Mouse (Mus musculus): ENCODE measurements around the gene Rbm38. TPM values are rescaled to one million over a fixed set of nuclear protein-coding genes. Genes with fewer than 3 reads are reported as not detected.

Rbm38 gene
- 305 and 313 TPM in 2 replicates for polyA plus RNA-seq (2016; fragmentation: Nextera tagmentation; extraction: Ambion mirVana)

- Histone ChIP-seq H3K27me3 (replicated peaks) (no peaks in the 10 kb centered on the region), H3K9ac (peak within 1 kb of the TSS; percentile 97), H3K4me1 (peaks cover 77% of the 10 kb centered on the region), H3K4me3 (peak within 1 kb of the TSS; percentile 98), H3K4me2 (peak within 1 kb of the TSS; percentile 91), H3K9me3 (replicated peaks) (no peaks in the 10 kb centered on the region), H3K27ac (peak within 1 kb of the TSS; percentile 78), H3K36me3 (peaks cover 40% of the 10 kb centered on the region)
- no peak for ATAC-seq
- WGBS (ENCODE audit: insufficient replicate concordance): 41% methylated on average over 11 of the region's 11 CpGs
Measured at GRCm38 (mm10) chr2:173020430-173020829, at the start of gene Rbm38. Gene Rbm38 (plus strand): TSS chr2:173020498.

- Histone ChIP-seq H3K27ac (no peak overlapping the region), H3K9ac (no peak overlapping the region), H3K27me3 (replicated peaks) (no peaks in the 10 kb centered on the region), H3K4me2 (no peak overlapping the region), H3K9me3 (replicated peaks) (no peaks in the 10 kb centered on the region), H3K4me1 (peaks cover 12% of the 10 kb centered on the region), H3K4me3 (no peak overlapping the region), H3K36me3 (no peaks in the 10 kb centered on the region)
- WGBS (ENCODE audit: insufficient replicate concordance): 77% methylated on average over 2 of the region's 2 CpGs
- ATAC-seq: no peak
Measured at GRCm38 (mm10) chr2:172971865-172972264, 48.4 kb upstream of the Rbm38 start.

GRCm38 (mm10) chr2:172973806-172974565, 46.3 kb upstream of the Rbm38 start:
- H3K9me3 ChIP-seq (replicated peaks): no peaks in the 10 kb centered on the region
- H3K4me3 ChIP-seq: no peak overlapping the region
- no peak overlapping the region for H3K9ac ChIP-seq
- H3K4me2 ChIP-seq: no peak overlapping the region
- peaks cover 28% of the 10 kb centered on the region for H3K4me1 ChIP-seq
- ATAC-seq: no peak
- H3K36me3 ChIP-seq: no peaks in the 10 kb centered on the region
- no peaks in the 10 kb centered on the region; the same call in 1 of the 2 replicates for H3K27me3 ChIP-seq (replicated peaks)
- 27% methylated on average over 7 of the region's 7 CpGs for WGBS (ENCODE audit: insufficient replicate concordance)
- no peak overlapping the region for H3K27ac ChIP-seq

GRCm38 (mm10) chr2:172974701-172975100, 45.6 kb upstream of the Rbm38 start:
- no peak for ATAC-seq
- no peak overlapping the region for H3K27ac ChIP-seq

GRCm38 (mm10) chr2:172975159-172975558, 45.1 kb upstream of the Rbm38 start:
- H3K27ac ChIP-seq: no peak overlapping the region
- H3K27me3 ChIP-seq (replicated peaks): no peaks in the 10 kb centered on the region; the same call in 1 of the 2 replicates
- H3K4me1 ChIP-seq: peaks cover 28% of the 10 kb centered on the region
- ATAC-seq: no peak
- no peak overlapping the region for H3K9ac ChIP-seq
- no peaks in the 10 kb centered on the region for H3K36me3 ChIP-seq
- no peak overlapping the region for H3K4me2 ChIP-seq
- no peak overlapping the region for H3K4me3 ChIP-seq
- H3K9me3 ChIP-seq (replicated peaks): no peaks in the 10 kb centered on the region
- 74% methylated on average over 6 of the region's 6 CpGs for WGBS (ENCODE audit: insufficient replicate concordance)

More at GRCm38 (mm10) chr2:172974701-172975100, 45.6 kb upstream of the Rbm38 start:
- Histone ChIP-seq H3K4me1 (peaks cover 28% of the 10 kb centered on the region), H3K9ac (no peak overlapping the region), H3K36me3 (no peaks in the 10 kb centered on the region), H3K9me3 (replicated peaks) (no peaks in the 10 kb centered on the region), H3K4me2 (no peak overlapping the region), H3K27me3 (replicated peaks) (no peaks in the 10 kb centered on the region; the same call in 1 of the 2 replicates), H3K4me3 (no peak overlapping the region)
- WGBS (ENCODE audit: insufficient replicate concordance): 53% methylated on average over 7 of the region's 7 CpGs

- H3K4me3 ChIP-seq: peak overlapping the region; percentile 11; the same call in 1 of the 2 replicates
- H3K36me3 ChIP-seq: no peaks in the 10 kb centered on the region
- WGBS (ENCODE audit: insufficient replicate concordance): 15% methylated on average over 7 of the region's 7 CpGs
- H3K4me2 ChIP-seq: peak overlapping the region; percentile 48
- no peak overlapping the region for H3K27ac ChIP-seq
- H3K27me3 ChIP-seq (replicated peaks): no peaks in the 10 kb centered on the region; the same call in 1 of the 2 replicates
- H3K9me3 ChIP-seq (replicated peaks): no peaks in the 10 kb centered on the region
- H3K4me1 ChIP-seq: peaks cover 28% of the 10 kb centered on the region
- 0 out of 2 replicates have a peak, but pooled peaks have one; percentile 31 for ATAC-seq
- no peak overlapping the region for H3K9ac ChIP-seq
Measured at GRCm38 (mm10) chr2:172976661-172977238, 43.5 kb upstream of the Rbm38 start.

- Histone ChIP-seq H3K9me3 (replicated peaks) (no peaks in the 10 kb centered on the region), H3K27ac (no peak within 1 kb of the TSS), H3K27me3 (replicated peaks) (no peaks in the 10 kb centered on the region; the same call in 1 of the 2 replicates), H3K36me3 (no peaks in the 10 kb centered on the region), H3K4me2 (peak within 1 kb of the TSS; percentile 48), H3K9ac (peak within 1 kb of the TSS; percentile 31), H3K4me3 (peak within 1 kb of the TSS; percentile 11), H3K4me1 (peaks cover 28% of the 10 kb centered on the region)
- 14% methylated on average over 14 of the region's 14 CpGs for WGBS (ENCODE audit: insufficient replicate concordance)
- no peak for ATAC-seq
Measured at GRCm38 (mm10) chr2:172977409-172978130, 42.7 kb upstream of the Rbm38 start, which contains the start of gene Spo11. Gene Spo11 (plus strand): TSS chr2:172977700.

GRCm38 (mm10) chr2:172978131-172978633, 42.1 kb upstream of the Rbm38 start:
- peak overlapping the region; percentile 48 for H3K4me2 ChIP-seq
- no peaks in the 10 kb centered on the region for H3K36me3 ChIP-seq
- H3K9me3 ChIP-seq (replicated peaks): no peaks in the 10 kb centered on the region
- H3K4me3 ChIP-seq: no peak overlapping the region
- no peak overlapping the region for H3K9ac ChIP-seq
- H3K27me3 ChIP-seq (replicated peaks): no peaks in the 10 kb centered on the region; the same call in 1 of the 2 replicates
- no peak overlapping the region for H3K27ac ChIP-seq
- 38% methylated on average over 4 of the region's 4 CpGs for WGBS (ENCODE audit: insufficient replicate concordance)
- no peak for ATAC-seq
- H3K4me1 ChIP-seq: peaks cover 28% of the 10 kb centered on the region

GRCm38 (mm10) chr2:172979666-172980345, 40.5 kb upstream of the Rbm38 start:
- no peaks in the 10 kb centered on the region; the same call in 1 of the 2 replicates for H3K27me3 ChIP-seq (replicated peaks)
- no peak overlapping the region for H3K27ac ChIP-seq
- 91% methylated on average over 43 of the region's 43 CpGs for WGBS (ENCODE audit: insufficient replicate concordance)
- peaks cover 25% of the 10 kb centered on the region for H3K4me1 ChIP-seq
- H3K9ac ChIP-seq: no peak overlapping the region
- H3K4me3 ChIP-seq: no peak overlapping the region
- H3K36me3 ChIP-seq: no peaks in the 10 kb centered on the region
- no peaks in the 10 kb centered on the region for H3K9me3 ChIP-seq (replicated peaks)
- no peak for ATAC-seq
- H3K4me2 ChIP-seq: no peak overlapping the region

- 0 out of 2 replicates have a peak, but pooled peaks have one; percentile 21 for ATAC-seq
- H3K27me3 ChIP-seq (replicated peaks): peaks cover 13% of the 10 kb centered on the region; the same call in 1 of the 2 replicates
- H3K4me3 ChIP-seq: no peak overlapping the region
- no peak overlapping the region for H3K4me2 ChIP-seq
- no peak overlapping the region for H3K27ac ChIP-seq
- H3K9me3 ChIP-seq (replicated peaks): no peaks in the 10 kb centered on the region
- WGBS (ENCODE audit: insufficient replicate concordance): 61% methylated on average over 9 of the region's 9 CpGs
- peaks cover 5% of the 10 kb centered on the region; the same call in 1 of the 2 replicates for H3K4me1 ChIP-seq
- no peaks in the 10 kb centered on the region for H3K36me3 ChIP-seq
- H3K9ac ChIP-seq: no peak overlapping the region
Measured at GRCm38 (mm10) chr2:172982776-172983561, 37.3 kb upstream of the Rbm38 start.

Data from liver, embryonic 12.5 days (tissue).